Mouse (Mus musculus) CH12.LX (cell line): ENCODE data around the gene Avl9.

ENCODE experiments used
- CTCF ChIP-seq, 2 experiments: IDR thresholded peaks in 1 of 2; conservative IDR thresholded peaks in 1 of 2; 2 replicates each; pipeline ENCODE4 v1.5.1; 2011 to 2012; ENCODE audit warnings: low read depth in 2 of 2, low read length in 2 of 2, improper control_type of control experiment in 1 of 2, inconsistent platforms in 1 of 2, mild to moderate bottlenecking in 1 of 2, moderate library complexity in 1 of 2
- EP300 ChIP-seq: IDR thresholded peaks from 2 replicates; pipeline ENCODE4 v1.6.1; 2011; ENCODE audit warnings: low read length, improper control_type of control experiment
- JUND ChIP-seq: conservative IDR thresholded peaks from 2 replicates; pipeline ENCODE4 v1.6.1; 2011; ENCODE audit warnings: low read depth, low read length, improper control_type of control experiment
- KAT2A ChIP-seq: IDR thresholded peaks from 2 replicates; pipeline ENCODE4 v1.6.1; 2012; ENCODE audit warnings: low read length, improper control_type of control experiment, inconsistent platforms; ENCODE audit not compliant: insufficient replicate concordance
- POLR2A ChIP-seq: IDR thresholded peaks from 2 replicates; pipeline ENCODE4 v1.6.1; 2011; ENCODE audit warnings: low read depth, mild to moderate bottlenecking, improper control_type of control experiment, low read length
- RAD21 ChIP-seq: IDR thresholded peaks from 2 replicates; pipeline ENCODE4 v1.6.1; 2011; ENCODE audit warnings: low read depth, mild to moderate bottlenecking, low read length, improper control_type of control experiment, moderate library complexity
- RCOR1 ChIP-seq: conservative IDR thresholded peaks from 2 replicates; pipeline ENCODE4 v1.6.1; 2012; ENCODE audit warnings: low read depth, mild to moderate bottlenecking, inconsistent platforms, low read length, improper control_type of control experiment
- TBP ChIP-seq: conservative IDR thresholded peaks from 2 replicates; pipeline ENCODE4 v1.6.1; 2011; ENCODE audit warnings: low read depth, low read length, improper control_type of control experiment
- TCF12 ChIP-seq: IDR thresholded peaks from 2 replicates; pipeline ENCODE4 v1.6.1; 2014; ENCODE audit warnings: low read depth, mild to moderate bottlenecking, inconsistent platforms, low read length, improper control_type of control experiment
- USF1 ChIP-seq: IDR thresholded peaks from 2 replicates; pipeline ENCODE4 v1.6.1; 2014; ENCODE audit warnings: low read depth, mild to moderate bottlenecking, inconsistent platforms, low read length, improper control_type of control experiment
- ZKSCAN1 ChIP-seq: IDR thresholded peaks from 2 replicates; pipeline ENCODE4 v1.6.1; 2012; ENCODE audit warnings: low read depth, inconsistent platforms, low read length, improper control_type of control experiment, borderline replicate concordance
- ZMIZ1 ChIP-seq: IDR thresholded peaks from 2 replicates; pipeline ENCODE4 v1.6.1; 2012; ENCODE audit warnings: low read depth, mild to moderate bottlenecking, inconsistent platforms, low read length, improper control_type of control experiment

GRCm38 (mm10) chr6:56794834-56795233, 80.1 kb downstream of the Avl9 start:
- TF ChIP-seq CTCF (conservative IDR thresholded peaks at IDR 0.05 in 1 of 2, IDR thresholded peaks at IDR 0.05 in 1 of 2; ENCODE audit: low read depth in 2 of 2, low read length in 2 of 2) (no peak), POLR2A (no peak), ZKSCAN1 (no peak), RAD21 (no peak), KAT2A (no peak), RCOR1 (no peak), ZMIZ1 (no peak), TCF12 (no peak), JUND (no peak), EP300 (no peak), TBP (no peak), USF1 (no peak)
